Mouse (Mus musculus) liver, embryonic 11.5 days (tissue): ENCODE measurements at regions not wholly inside any gene's neighbourhood (a gene's known extent, or its start where the extent isn't known, plus 50 kb on each side); places are given as distances from the start of the nearest gene placed in this dataset.

Experiments used
- ATAC-seq: fragments of 200-750 bp; cut with Nextera tagmentation; replicated peaks from 2 replicates; pipeline ENCODE4 v1.8.0; 2017; ENCODE audit warnings: moderate number of reproducible peaks, mild to moderate bottlenecking, moderate TSS enrichment, moderate library complexity; ENCODE audit not compliant: low FRiP score
- DNase-seq: peaks from one replicate; pipeline ENCODE4 v3.0.0-alpha.2; 2017; ENCODE audit warnings: low spot score
- H3K27ac ChIP-seq: fragments of 300-500 bp; sonication (generic); 2 replicates; pipeline ENCODE4 v1.5.1; 2014; ENCODE audit warnings: mild to moderate bottlenecking, low read depth, low read length, control low read depth
- H3K27me3 ChIP-seq: fragments of 300-500 bp; sonication (generic); replicated peaks from 2 replicates; pipeline ENCODE4 v1.6.1; 2014; ENCODE audit warnings: low read length, mixed read lengths; ENCODE audit not compliant: control insufficient read depth, insufficient read depth
- H3K36me3 ChIP-seq: fragments of 300-500 bp; sonication (generic); 2 replicates; pipeline ENCODE4 v1.6.1; 2014; ENCODE audit warnings: mild to moderate bottlenecking, low read length, moderate library complexity, mixed read lengths; ENCODE audit not compliant: control insufficient read depth, insufficient read depth
- H3K4me1 ChIP-seq: fragments of 300-500 bp; sonication (generic); replicated peaks from 2 replicates; pipeline ENCODE4 v1.6.1; 2014; ENCODE audit warnings: low read length, mixed read lengths; ENCODE audit not compliant: control insufficient read depth, insufficient read depth
- H3K4me2 ChIP-seq: fragments of 300-500 bp; sonication (generic); 2 replicates; pipeline ENCODE4 v1.6.1; 2014; ENCODE audit warnings: mild to moderate bottlenecking, control low read depth, moderate library complexity
- H3K4me3 ChIP-seq: fragments of 300-500 bp; sonication (generic); 2 replicates; pipeline ENCODE4 v1.5.1; 2014; ENCODE audit warnings: low read depth, low read length, control low read depth
- H3K9ac ChIP-seq: fragments of 300-500 bp; sonication (generic); 2 replicates; pipeline ENCODE4 v1.6.1; 2014; ENCODE audit warnings: low read depth, low read length, control low read depth
- H3K9me3 ChIP-seq: fragments of 300-500 bp; sonication (generic); 2 replicates; pipeline ENCODE4 v1.6.1; 2016; ENCODE audit warnings: low read length, inconsistent platforms, mixed read lengths; ENCODE audit not compliant: control insufficient read depth
- WGBS: fragments of 180-500 bp; shearing (Covaris S2); extraction: QIAGEN DNeasy Blood & Tissue Kit; methylation state at CpG from one replicate; pipeline ENCODE4 v1.1.7; 2014; 5-methylcytosine and 5-hydroxymethylcytosine counted together

GRCm38 (mm10) chr14:74428226-74428625, 212.4 kb upstream of the Htr2a start:
- Histone ChIP-seq H3K4me3 (no peak overlapping the region), H3K27me3 (no peaks in the 10 kb centered on the region), H3K9ac (no peak overlapping the region), H3K9me3 (no peaks in the 10 kb centered on the region), H3K36me3 (no peaks in the 10 kb centered on the region), H3K4me1 (no peaks in the 10 kb centered on the region), H3K4me2 (no peak overlapping the region), H3K27ac (no peak overlapping the region)
- 69% methylated on average over 3 of the region's 3 CpGs for WGBS
- no peak for DNase-seq
- ATAC-seq, result no peak

- Histone ChIP-seq H3K9me3 (no peaks in the 10 kb centered on the region), H3K27me3 (no peaks in the 10 kb centered on the region), H3K4me1 (no peaks in the 10 kb centered on the region), H3K36me3 (no peaks in the 10 kb centered on the region), H3K4me3 (no peak overlapping the region), H3K27ac (no peak overlapping the region), H3K4me2 (no peak overlapping the region), H3K9ac (no peak overlapping the region)
- WGBS, result 61% methylated on average over 2 of the region's 2 CpGs
- no peak for DNase-seq
- no peak for ATAC-seq
These were observed 176.5 kb upstream of the Htr2a start for GRCm38 (mm10) chr14:74464027-74464682.

DNA sequence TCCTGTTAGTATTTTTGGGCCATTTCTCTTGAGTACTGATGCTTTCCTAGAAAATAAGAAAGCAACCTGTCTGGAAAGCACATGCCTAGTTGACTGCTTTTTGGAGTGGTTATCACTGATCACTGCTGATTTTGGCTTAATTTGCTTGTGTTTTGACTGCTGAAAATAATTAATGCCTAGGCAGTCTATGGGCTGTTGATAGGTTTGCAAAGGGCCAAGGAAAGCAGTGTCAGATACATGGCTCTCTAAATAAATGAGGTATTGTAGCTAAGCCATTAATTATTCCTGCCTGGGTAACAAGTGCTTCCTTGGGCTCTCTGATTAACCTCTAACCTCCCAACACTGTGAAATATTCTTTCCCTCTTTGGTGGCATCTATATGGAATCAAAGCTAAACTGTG, 145.1 kb upstream of the Htr2a start:
- ATAC-seq (no peak), DNase-seq (no peak)
- Histone ChIP-seq H3K9ac (no peak overlapping the region), H3K4me1 (no peaks in the 10 kb centered on the region), H3K4me2 (no peak overlapping the region), H3K27me3 (no peaks in the 10 kb centered on the region), H3K36me3 (no peaks in the 10 kb centered on the region), H3K4me3 (no peak overlapping the region), H3K9me3 (no peaks in the 10 kb centered on the region), H3K27ac (no peak overlapping the region)

DNA sequence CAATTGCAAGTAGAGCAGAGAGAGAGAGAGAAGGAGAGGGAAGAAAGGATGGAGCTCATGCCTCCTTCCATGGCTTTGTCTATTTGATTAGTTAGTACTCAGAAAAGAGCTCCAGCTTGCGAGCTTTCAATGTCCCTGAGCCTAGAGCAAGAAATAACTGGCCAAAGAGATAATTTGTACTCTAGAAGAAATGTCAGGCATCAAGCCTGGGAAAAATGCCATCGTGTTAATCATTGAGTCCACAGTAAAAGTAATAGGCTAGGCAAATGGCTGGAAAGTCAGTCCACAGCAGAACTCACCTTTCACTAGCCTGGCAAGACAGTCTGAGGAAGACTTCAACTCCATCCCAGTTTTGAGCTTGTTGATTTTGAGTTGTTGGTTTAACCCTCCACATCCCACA, 129.1 kb upstream of the Htr2a start:
- 70% methylated on average over 2 of the region's 2 CpGs for WGBS
- Histone ChIP-seq H3K4me2 (no peak overlapping the region), H3K9ac (no peak overlapping the region), H3K27ac (no peak overlapping the region), H3K4me3 (no peak overlapping the region), H3K4me1 (no peaks in the 10 kb centered on the region), H3K27me3 (no peaks in the 10 kb centered on the region), H3K9me3 (no peaks in the 10 kb centered on the region), H3K36me3 (no peaks in the 10 kb centered on the region)
- no peak for DNase-seq
- no peak for ATAC-seq

- Histone ChIP-seq H3K9me3 (no peaks in the 10 kb centered on the region), H3K36me3 (no peaks in the 10 kb centered on the region), H3K4me1 (no peaks in the 10 kb centered on the region), H3K4me2 (no peak overlapping the region), H3K27ac (no peak overlapping the region), H3K4me3 (no peak overlapping the region), H3K27me3 (no peaks in the 10 kb centered on the region), H3K9ac (no peak overlapping the region)
- WGBS, result 64% methylated on average over 3 of the region's 3 CpGs
- ATAC-seq (no peak), DNase-seq (no peak)
These were observed 124.2 kb upstream of the Htr2a start for GRCm38 (mm10) chr14:74516451-74516850.

DNA sequence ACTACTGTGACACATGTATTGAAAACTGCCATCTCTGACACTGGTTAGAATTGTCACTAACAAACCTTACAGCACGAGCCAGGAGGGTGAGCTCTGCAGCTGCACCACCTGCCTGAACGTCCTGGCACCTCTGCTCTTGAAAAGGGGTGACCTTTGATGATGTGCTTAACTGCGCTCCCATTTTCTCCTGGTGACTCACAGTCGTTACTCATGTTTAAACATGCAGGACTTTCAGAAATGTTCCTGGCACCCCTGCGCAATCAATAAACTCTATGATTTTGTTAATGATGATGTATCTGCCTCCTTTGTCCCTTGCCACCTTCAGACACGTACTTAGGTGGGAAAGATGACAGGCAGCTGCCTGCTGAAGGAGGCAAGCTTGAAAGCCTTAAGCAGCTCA, 121.1 kb upstream of the Htr2a start:
- ATAC-seq (no peak), DNase-seq (no peak)
- no peaks in the 10 kb centered on the region for H3K4me1 ChIP-seq
- no peak overlapping the region for H3K4me2 ChIP-seq
- H3K4me3 ChIP-seq, result no peak overlapping the region
- WGBS, result 72% methylated on average over 6 of the region's 6 CpGs
- H3K9me3 ChIP-seq, result no peaks in the 10 kb centered on the region
- H3K27ac ChIP-seq, result no peak overlapping the region
- no peak overlapping the region for H3K9ac ChIP-seq
- no peaks in the 10 kb centered on the region for H3K36me3 ChIP-seq
- H3K27me3 ChIP-seq, result no peaks in the 10 kb centered on the region

DNA sequence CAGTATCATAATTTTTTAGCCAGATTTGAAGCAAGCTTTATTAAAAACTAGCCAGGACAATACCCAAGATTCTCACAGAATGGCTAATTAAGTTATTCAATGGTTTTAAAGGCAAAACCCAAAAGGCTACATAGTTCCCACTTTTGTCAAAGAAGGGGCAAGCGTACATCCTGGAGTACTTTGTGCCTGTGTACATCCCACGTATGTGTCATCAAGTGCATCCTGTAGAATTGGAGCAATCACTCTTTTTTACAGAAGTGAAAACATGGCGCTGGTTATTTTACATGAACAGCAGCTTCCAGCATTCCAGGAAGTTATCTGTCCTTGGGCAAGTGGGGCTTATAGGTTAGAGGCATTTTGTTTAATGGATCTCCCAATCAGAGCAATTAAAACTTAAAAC, 119.0 kb upstream of the Htr2a start:
- DNase-seq (no peak), ATAC-seq (no peak)
- Histone ChIP-seq H3K9me3 (no peaks in the 10 kb centered on the region), H3K4me1 (no peaks in the 10 kb centered on the region), H3K4me2 (no peak overlapping the region), H3K4me3 (no peak overlapping the region), H3K36me3 (no peaks in the 10 kb centered on the region), H3K27ac (no peak overlapping the region), H3K27me3 (no peaks in the 10 kb centered on the region), H3K9ac (no peak overlapping the region)
- 72% methylated on average over 3 of the region's 3 CpGs for WGBS

DNA sequence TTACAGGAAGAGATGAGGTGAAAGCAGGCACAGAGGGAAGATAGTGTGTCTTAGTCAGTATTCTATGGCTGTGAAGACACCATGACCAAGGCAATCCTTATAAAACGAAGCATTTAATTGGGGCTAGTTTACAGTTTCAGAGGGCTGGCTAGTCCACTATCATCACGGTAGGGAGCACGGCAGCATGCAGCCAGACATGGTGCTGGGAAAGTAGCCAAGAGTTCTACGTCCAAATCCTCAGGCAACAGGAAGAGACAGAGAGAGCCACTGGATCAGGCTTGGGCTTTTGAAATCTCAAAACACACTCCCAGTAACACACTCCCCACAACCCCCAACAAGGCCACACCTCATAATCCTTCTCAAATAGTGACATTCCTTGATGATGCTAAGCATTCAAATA, 113.4 kb upstream of the Htr2a start:
- Histone ChIP-seq H3K27ac (no peak overlapping the region), H3K9ac (no peak overlapping the region), H3K9me3 (no peaks in the 10 kb centered on the region), H3K27me3 (no peaks in the 10 kb centered on the region), H3K4me2 (no peak overlapping the region), H3K4me3 (no peak overlapping the region), H3K36me3 (no peaks in the 10 kb centered on the region), H3K4me1 (no peaks in the 10 kb centered on the region)
- DNase-seq (no peak), ATAC-seq (no peak)
- 85% methylated on average over 4 of the region's 4 CpGs for WGBS

DNA sequence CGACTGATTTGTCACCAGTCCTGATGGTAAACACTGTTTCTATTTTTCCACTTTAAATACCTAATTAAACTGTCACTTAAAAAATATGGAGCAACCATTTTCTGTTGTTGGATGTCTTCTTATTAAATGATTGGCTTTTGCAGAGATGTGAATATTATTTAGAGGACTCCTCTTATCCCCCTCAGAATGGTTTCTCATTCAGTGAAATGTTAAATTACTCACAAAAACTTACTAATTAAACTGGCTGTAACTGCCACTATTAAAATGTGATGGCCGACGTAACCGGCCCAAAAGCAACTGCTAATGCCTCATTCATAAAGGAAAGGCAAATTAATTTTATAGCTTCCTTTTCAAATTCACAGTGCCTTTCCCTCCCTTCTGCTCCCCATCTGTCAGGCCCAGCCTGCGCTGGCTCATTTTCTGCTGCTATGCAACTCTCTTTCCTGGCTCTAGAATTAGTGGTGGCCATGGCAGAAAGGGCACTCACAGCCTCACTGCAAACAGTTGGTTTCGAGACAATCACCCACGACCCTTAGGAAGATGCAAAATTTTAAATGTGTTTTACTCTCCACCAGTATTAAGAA, 111.2 kb upstream of the Htr2a start:
- ATAC-seq (no peak), DNase-seq (no peak)
- 88% methylated on average over 7 of the region's 7 CpGs for WGBS
- Histone ChIP-seq H3K27ac (no peak overlapping the region), H3K4me3 (no peak overlapping the region), H3K9me3 (no peaks in the 10 kb centered on the region), H3K4me1 (no peaks in the 10 kb centered on the region), H3K36me3 (no peaks in the 10 kb centered on the region), H3K9ac (no peak overlapping the region), H3K27me3 (no peaks in the 10 kb centered on the region), H3K4me2 (no peak overlapping the region)
